Mouse (Mus musculus) intestine, embryonic 14.5 days (tissue): Measurements from ENCODE around the gene D130043K22Rik. TPM values are rescaled to one million over a fixed set of nuclear protein-coding genes. Genes with fewer than 3 reads are reported as not detected.

Experiments used
- polyA plus RNA-seq: library from polyadenylated mRNA; unstranded; fragments of >200 nt; fragmentation: Nextera tagmentation; extraction: Ambion mirVana; gene quantifications from 2 replicates; pipeline ENCODE4 v1.2.1, GENCODE M21; 2014

The D130043K22Rik gene
- polyA plus RNA-seq, 1 experiment from 2014 or later, result 0.74 TPM

Other genes with a start within 250 kb of the D130043K22Rik start
- gene Armh2, start 103.9 kb upstream of the D130043K22Rik start, polyA plus RNA-seq, result not detected in 2 replicates
- gene Gmnn, start 83.2 kb upstream of the D130043K22Rik start, polyA plus RNA-seq, result 121 and 124 TPM in 2 replicates
- 25.6 and 27.0 TPM in 2 replicates for gene BC005537, start 43.5 kb upstream of the D130043K22Rik start, polyA plus RNA-seq
- 103 and 118 TPM in 2 replicates for gene Acot13, start 13.6 kb upstream of the D130043K22Rik start, polyA plus RNA-seq
- 58.9 and 61.1 TPM in 2 replicates for gene Tdp2, start 13.5 kb upstream of the D130043K22Rik start, polyA plus RNA-seq
- 10.3 and 11.5 TPM in 2 replicates for gene Aldh5a1, start 92.5 kb downstream of the D130043K22Rik start, polyA plus RNA-seq
- gene Gpld1, start 98.0 kb downstream of the D130043K22Rik start, polyA plus RNA-seq, result 2.5 and 3.0 TPM in 2 replicates
- gene Mrs2, start 175.2 kb downstream of the D130043K22Rik start, polyA plus RNA-seq, result 19.1 and 23.3 TPM in 2 replicates
- 0.09 and 0.70 TPM in 2 replicates for gene Dcdc2a, start 210.9 kb downstream of the D130043K22Rik start, polyA plus RNA-seq